Mouse (Mus musculus): ENCODE data around the gene Pan2. TPM values are rescaled to one million over a fixed set of nuclear protein-coding genes. Genes with fewer than 3 reads are reported as not detected.
A peak's percentile ranks its signal among the peaks of the same experiment; 100 is the strongest.

Pan2 gene
- polyA plus RNA-seq, 1 experiment, result 0.31 TPM

DNA sequence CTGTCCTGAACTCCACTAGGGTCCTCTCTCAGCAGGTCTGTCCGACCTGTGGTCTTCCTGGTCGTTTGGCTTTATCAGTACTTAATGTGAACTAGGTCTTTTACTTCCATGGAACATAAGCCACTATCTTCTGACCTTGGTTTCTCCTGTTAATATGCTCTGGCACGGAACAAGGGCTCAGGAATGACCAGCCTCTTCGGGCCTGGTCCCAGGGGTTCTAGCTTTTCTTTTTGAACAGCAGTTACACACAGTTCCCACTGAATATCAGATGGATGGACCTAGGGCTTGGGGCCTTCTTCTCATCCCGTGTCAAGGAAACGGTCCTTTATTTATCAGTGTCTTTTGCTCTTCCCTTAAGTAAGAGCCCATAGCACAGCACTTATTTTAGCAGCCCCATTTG is 58.7 kb downstream of the Pan2 start:
- peaks cover 9% of the 10 kb centered on the region for H3K4me1 ChIP-seq (ENCODE audit: control insufficient read depth)
- TF ChIP-seq TAL1 (IDR thresholded peaks at IDR 0.05; ENCODE audit: low read length) (no peak), GATA1 (IDR thresholded peaks at IDR 0.05; ENCODE audit: low read length) (no peak)

DNA sequence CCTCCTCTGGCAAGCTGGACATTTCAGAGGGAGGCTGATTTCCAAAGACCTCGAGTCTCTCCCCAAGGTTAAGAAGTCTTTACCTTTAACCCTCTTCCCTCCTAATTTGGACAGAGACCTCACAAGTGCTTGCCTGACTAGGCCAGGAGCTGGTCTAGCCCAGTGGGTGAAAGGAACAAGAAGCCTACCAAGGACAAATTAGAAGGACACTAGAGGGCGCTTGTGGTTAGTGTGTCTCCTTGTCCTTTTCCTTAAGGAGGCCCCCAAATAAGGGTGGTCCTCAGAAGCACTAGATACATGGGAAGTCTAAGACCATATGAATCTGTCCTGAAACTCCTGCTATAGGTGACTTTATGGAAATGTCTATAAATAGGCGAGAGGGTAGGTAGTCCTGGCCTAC is 59.4 kb downstream of the Pan2 start:
- TF ChIP-seq GATA1 (IDR thresholded peaks at IDR 0.05; ENCODE audit: low read length) (no peak), TAL1 (IDR thresholded peaks at IDR 0.05; ENCODE audit: low read length) (no peak)
- H3K36me3 ChIP-seq (ENCODE audit: control insufficient read depth), result peaks cover 84% of the 10 kb centered on the region
- H3K9me3 ChIP-seq (ENCODE audit: control insufficient read depth, low read length), result no peaks in the 10 kb centered on the region
- H3K27me3 ChIP-seq (ENCODE audit: control insufficient read depth), result no peaks in the 10 kb centered on the region
- H3K4me1 ChIP-seq (ENCODE audit: control insufficient read depth), result peaks cover 16% of the 10 kb centered on the region
- H3K4me3 ChIP-seq (replicated peaks), result no peak overlapping the region

More for the DNA sequence above, 58.7 kb downstream of the Pan2 start:
- no peak overlapping the region for H3K4me3 ChIP-seq (replicated peaks)
- no peaks in the 10 kb centered on the region for H3K27me3 ChIP-seq (ENCODE audit: control insufficient read depth)
- H3K36me3 ChIP-seq (ENCODE audit: control insufficient read depth), result peaks cover 91% of the 10 kb centered on the region
- no peaks in the 10 kb centered on the region for H3K9me3 ChIP-seq (ENCODE audit: control insufficient read depth, low read length)

- H3K36me3 ChIP-seq (ENCODE audit: control insufficient read depth), result peaks cover 30% of the 10 kb centered on the region
- no peak for TF ChIP-seq TAL1 (IDR thresholded peaks at IDR 0.05; ENCODE audit: low read length)
- no peak for TF ChIP-seq GATA1 (IDR thresholded peaks at IDR 0.05; ENCODE audit: low read length)
- H3K4me1 ChIP-seq (ENCODE audit: control insufficient read depth), result peaks cover 43% of the 10 kb centered on the region
- no peaks in the 10 kb centered on the region for H3K27me3 ChIP-seq (ENCODE audit: control insufficient read depth)
- peak overlapping the region; percentile 87 for H3K4me3 ChIP-seq (replicated peaks)
- H3K9me3 ChIP-seq (ENCODE audit: control insufficient read depth, low read length), result no peaks in the 10 kb centered on the region
Measured at GRCm38 (mm10) chr10:128367899-128368401, 64.8 kb downstream of the Pan2 start.

DNA sequence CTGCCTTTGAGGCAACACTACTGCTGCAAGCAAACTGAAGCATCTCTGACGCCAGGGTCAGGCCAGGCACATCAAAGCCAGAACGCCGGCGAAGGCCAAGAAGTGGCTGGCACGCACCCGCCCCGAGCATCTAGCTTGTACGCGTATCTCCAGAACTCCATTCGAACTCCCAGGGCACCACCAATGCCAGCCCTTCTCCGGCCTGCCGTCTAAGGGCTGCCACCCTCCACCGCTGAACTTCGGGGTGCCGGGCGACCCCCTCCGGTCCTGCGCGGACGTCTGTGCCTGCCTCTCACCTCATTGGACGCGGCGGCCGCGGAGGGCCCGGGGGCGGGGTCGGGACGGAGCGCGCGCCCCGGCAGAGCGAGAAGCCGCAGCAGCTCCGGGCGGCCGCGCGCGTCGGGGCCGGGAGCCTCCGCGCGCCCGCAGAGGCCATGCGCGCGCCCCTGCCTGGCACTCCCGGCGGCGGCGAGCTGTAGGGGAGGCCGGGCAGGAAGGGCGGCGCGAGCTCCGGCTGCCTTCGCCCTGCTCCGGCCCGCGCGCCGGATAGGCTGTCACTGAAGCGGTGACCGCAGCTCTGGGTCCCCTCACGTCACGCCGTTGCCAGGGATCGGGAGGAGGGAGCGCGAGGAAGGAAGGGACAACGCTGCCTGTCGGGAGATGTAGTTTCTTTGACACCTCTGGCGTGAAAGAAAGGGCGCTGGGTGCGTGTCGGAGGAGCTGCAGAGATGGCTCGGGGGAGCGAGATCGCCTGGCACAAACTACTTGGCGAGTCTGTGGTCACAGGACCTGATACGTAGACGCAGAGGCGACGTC is 65.5 kb downstream of the Pan2 start, which contains the start of gene Coq10a:
Gene Coq10a (minus strand): TSS at position 596 of the 816 bp plus-strand sequence.
- H3K4me1 ChIP-seq (ENCODE audit: control insufficient read depth), result peaks cover 50% of the 10 kb centered on the region
- no peak for TF ChIP-seq GATA1 (IDR thresholded peaks at IDR 0.05; ENCODE audit: low read length)
- no peak for TF ChIP-seq TAL1 (IDR thresholded peaks at IDR 0.05; ENCODE audit: low read length)

DNA sequence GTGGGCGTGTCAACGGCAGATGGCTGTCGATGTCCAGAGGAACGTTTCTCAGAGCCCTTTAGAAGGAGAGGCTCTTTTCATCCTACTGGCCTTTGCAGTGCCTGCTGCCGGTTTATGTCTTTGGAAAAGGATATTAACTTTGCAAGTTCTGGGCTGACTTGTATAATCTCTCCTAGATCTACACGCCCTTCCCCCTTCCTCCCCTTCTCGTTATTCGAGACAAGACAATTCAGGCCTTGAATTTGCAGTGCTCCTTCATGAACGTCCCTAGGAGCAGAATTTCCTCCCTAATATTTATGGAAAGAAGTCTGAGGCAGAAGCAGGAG is 66.0 kb downstream of the Pan2 start:
- Histone ChIP-seq H3K4me3 (replicated peaks) (peak overlapping the region; percentile 87), H3K27me3 (ENCODE audit: control insufficient read depth) (no peaks in the 10 kb centered on the region), H3K9me3 (ENCODE audit: control insufficient read depth, low read length) (no peaks in the 10 kb centered on the region), H3K36me3 (ENCODE audit: control insufficient read depth) (peaks cover 19% of the 10 kb centered on the region), H3K4me1 (ENCODE audit: control insufficient read depth) (peaks cover 51% of the 10 kb centered on the region)
- TF ChIP-seq TAL1 (IDR thresholded peaks at IDR 0.05; ENCODE audit: low read length), result no peak
- no peak for TF ChIP-seq GATA1 (IDR thresholded peaks at IDR 0.05; ENCODE audit: low read length)

More for the DNA sequence above, 65.5 kb downstream of the Pan2 start, which contains the start of gene Coq10a:
- Histone ChIP-seq H3K4me3 (replicated peaks) (peak within 1 kb of the TSS; percentile 87), H3K36me3 (ENCODE audit: control insufficient read depth) (peaks cover 24% of the 10 kb centered on the region), H3K27me3 (ENCODE audit: control insufficient read depth) (no peaks in the 10 kb centered on the region), H3K9me3 (ENCODE audit: control insufficient read depth, low read length) (no peaks in the 10 kb centered on the region)

DNA sequence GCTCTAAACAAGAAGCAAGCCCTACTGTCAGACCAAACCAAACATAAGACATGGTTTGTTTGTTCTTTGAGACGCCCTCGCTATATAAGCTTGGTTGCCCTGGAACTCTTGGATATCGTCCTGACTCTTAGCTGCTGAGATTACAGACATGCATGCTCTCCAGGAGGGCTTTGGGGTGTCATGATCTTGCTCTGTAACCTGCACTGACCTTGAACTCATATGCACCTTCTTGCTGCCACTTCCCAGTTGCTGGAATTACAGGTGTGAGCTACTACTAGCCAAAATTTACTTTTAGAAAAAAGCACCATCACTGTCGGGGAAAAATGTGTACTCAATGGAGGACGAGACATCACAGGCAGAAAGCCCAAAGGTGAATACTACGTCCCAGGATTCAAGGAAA is 66.5 kb downstream of the Pan2 start:
- Histone ChIP-seq H3K4me1 (ENCODE audit: control insufficient read depth) (peaks cover 51% of the 10 kb centered on the region), H3K27me3 (ENCODE audit: control insufficient read depth) (no peaks in the 10 kb centered on the region), H3K36me3 (ENCODE audit: control insufficient read depth) (peaks cover 15% of the 10 kb centered on the region), H3K9me3 (ENCODE audit: control insufficient read depth, low read length) (no peaks in the 10 kb centered on the region), H3K4me3 (replicated peaks) (peak overlapping the region; percentile 87)
- no peak for TF ChIP-seq GATA1 (IDR thresholded peaks at IDR 0.05; ENCODE audit: low read length)
- no peak for TF ChIP-seq TAL1 (IDR thresholded peaks at IDR 0.05; ENCODE audit: low read length)

DNA sequence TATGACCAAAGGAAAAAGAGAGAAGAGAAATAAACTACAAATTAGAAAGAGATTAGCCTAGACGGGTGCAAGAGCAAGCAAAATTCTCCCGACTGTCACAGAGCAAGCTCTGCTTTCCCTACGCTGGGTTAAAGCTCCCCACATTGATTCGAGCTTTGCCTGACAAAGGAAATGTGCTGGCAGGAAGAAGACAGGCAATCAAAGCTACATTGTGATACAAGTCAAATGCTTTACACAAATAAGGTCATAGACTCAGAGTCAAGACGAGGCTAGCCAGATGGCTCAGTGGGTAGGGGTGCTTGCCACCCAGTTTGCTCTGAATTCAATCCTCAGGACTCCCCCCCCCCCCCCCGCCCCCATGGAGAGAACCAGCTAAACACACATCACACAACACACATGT is 66.9 kb downstream of the Pan2 start:
- H3K9me3 ChIP-seq (ENCODE audit: control insufficient read depth, low read length), result no peaks in the 10 kb centered on the region
- peaks cover 10% of the 10 kb centered on the region for H3K36me3 ChIP-seq (ENCODE audit: control insufficient read depth)
- peaks cover 51% of the 10 kb centered on the region for H3K4me1 ChIP-seq (ENCODE audit: control insufficient read depth)
- TF ChIP-seq TAL1 (IDR thresholded peaks at IDR 0.05; ENCODE audit: low read length), result no peak
- no peak overlapping the region for H3K4me3 ChIP-seq (replicated peaks)
- H3K27me3 ChIP-seq (ENCODE audit: control insufficient read depth), result no peaks in the 10 kb centered on the region

- TF ChIP-seq TAL1 (IDR thresholded peaks at IDR 0.05; ENCODE audit: low read length), result no peak
- TF ChIP-seq GATA1 (IDR thresholded peaks at IDR 0.05; ENCODE audit: low read length), result no peak
- H3K4me1 ChIP-seq (ENCODE audit: control insufficient read depth), result peaks cover 51% of the 10 kb centered on the region
Measured at GRCm38 (mm10) chr10:128370601-128371000, 67.5 kb downstream of the Pan2 start.

More at GRCm38 (mm10) chr10:128370601-128371000, 67.5 kb downstream of the Pan2 start:
- H3K4me3 ChIP-seq (replicated peaks), result no peak overlapping the region
- H3K9me3 ChIP-seq (ENCODE audit: control insufficient read depth, low read length), result no peaks in the 10 kb centered on the region
- H3K27me3 ChIP-seq (ENCODE audit: control insufficient read depth), result no peaks in the 10 kb centered on the region
- peaks cover 5% of the 10 kb centered on the region for H3K36me3 ChIP-seq (ENCODE audit: control insufficient read depth)

Other genes starting within 250 kb of the Pan2 start
- gene Ptges3, start 244.4 kb upstream of the Pan2 start, polyA plus RNA-seq (2012), result 8.6 and 11.8 TPM in 2 replicates
- gene Atp5b, start 220.1 kb upstream of the Pan2 start, polyA plus RNA-seq (2012), result 152 and 224 TPM in 2 replicates
- 3.2 and 3.6 TPM in 2 replicates for gene Baz2a, start 211.8 kb upstream of the Pan2 start, polyA plus RNA-seq (2012)
- gene Rbms2, start 123.0 kb upstream of the Pan2 start, polyA plus RNA-seq (2012), result 0.72 and 0.93 TPM in 2 replicates
- not detected in 2 replicates for gene Gls2, start 108.9 kb upstream of the Pan2 start, polyA plus RNA-seq (2012)
- gene Spryd4, start 91.5 kb upstream of the Pan2 start, polyA plus RNA-seq (2012), result 0.10 and 0.18 TPM in 2 replicates
- 0.03 TPM in 1 of 2 replicates, not detected in the other for gene Mip, start 77.5 kb upstream of the Pan2 start, polyA plus RNA-seq (2012)
- gene Timeless, start 71.3 kb upstream of the Pan2 start, polyA plus RNA-seq (2012), result 2.7 and 3.0 TPM in 2 replicates
- 0.02 and 0.04 TPM in 2 replicates for gene Apon, start 49.2 kb upstream of the Pan2 start, polyA plus RNA-seq (2012)
- not detected in 2 replicates for gene Apof, start 34.7 kb upstream of the Pan2 start, polyA plus RNA-seq (2012)
- 0.16 and 0.23 TPM in 2 replicates for gene Stat2, start 32.8 kb upstream of the Pan2 start, polyA plus RNA-seq (2012)
- gene Il23a, start 4.6 kb upstream of the Pan2 start, polyA plus RNA-seq (2012), result not detected in 2 replicates
- 2.3 and 3.2 TPM in 2 replicates for gene Cnpy2, start 19.1 kb downstream of the Pan2 start, polyA plus RNA-seq (2012)
- gene Cs, start 34.4 kb downstream of the Pan2 start, polyA plus RNA-seq (2012), result 2.2 and 3.1 TPM in 2 replicates
- 0.49 and 0.53 TPM in 2 replicates for gene Coq10a, start 65.7 kb downstream of the Pan2 start, polyA plus RNA-seq (2012)
- gene Ankrd52, start 73.8 kb downstream of the Pan2 start, polyA plus RNA-seq (2012), result 1.4 and 1.9 TPM in 2 replicates
- 0.15 and 0.16 TPM in 2 replicates for gene Slc39a5, start 97.9 kb downstream of the Pan2 start, polyA plus RNA-seq (2012)
- 32.3 and 34.1 TPM in 2 replicates for gene Nabp2, start 108.2 kb downstream of the Pan2 start, polyA plus RNA-seq (2012)
- gene Rnf41, start 108.3 kb downstream of the Pan2 start, polyA plus RNA-seq (2012), result 0.37 and 0.48 TPM in 2 replicates
- gene Smarcc2, start 155.9 kb downstream of the Pan2 start, polyA plus RNA-seq (2012), result 19.2 and 19.5 TPM in 2 replicates
- gene Myl6, start 190.8 kb downstream of the Pan2 start, polyA plus RNA-seq (2012), result 36.6 and 41.6 TPM in 2 replicates
- gene Myl6b, start 195.3 kb downstream of the Pan2 start, polyA plus RNA-seq (2012), result 0.63 and 0.76 TPM in 2 replicates
- gene Esyt1, start 222.5 kb downstream of the Pan2 start, polyA plus RNA-seq (2012), result 2.7 and 2.9 TPM in 2 replicates
- 1.6 and 1.9 TPM in 2 replicates for gene Zc3h10, start 244.4 kb downstream of the Pan2 start, polyA plus RNA-seq (2012)
- 2,301 and 2,563 TPM in 2 replicates for gene Rpl41, start 246.0 kb downstream of the Pan2 start, polyA plus RNA-seq (2012)

Measured in erythroblast, embryonic 14.5 days (primary cell).